Mouse (Mus musculus): ENCODE results near the gene Prr7.

Gene Prr7

GRCm38 (mm10) chr13:55447543-55447943, 16.5 kb upstream of the Prr7 start:
- in situ Hi-C loops (cut with MboI, MseI): loop anchor here in 1 of 2 experiments (10.0 kb wide), 1 partner anchor 753 kb away; the partner anchor contains the start of gene Rnf44

GRCm38 (mm10) chr13:55448131-55448530, 15.9 kb upstream of the Prr7 start:
- in situ Hi-C loops (cut with MboI, MseI): loop anchor here in 1 of 2 experiments (10.0 kb wide), 1 partner anchor 753 kb away; the partner anchor contains the start of gene Rnf44

GRCm38 (mm10) chr13:55449205-55449604, 14.9 kb upstream of the Prr7 start:
- in situ Hi-C loops (cut with MboI, MseI): loop anchor here in 1 of 2 experiments (10.0 kb wide), 1 partner anchor 754 kb away; the partner anchor contains the start of gene Rnf44

GRCm38 (mm10) chr13:55449679-55450441, 14.2 kb upstream of the Prr7 start:
- in situ Hi-C loops (cut with MboI, MseI): loop anchor here in 1 of 2 experiments (10.0 kb wide), 1 partner anchor 755 kb away; the partner anchor contains the start of gene Rnf44

- in situ Hi-C loops (cut with MboI, MseI): no loop called here
Observed at GRCm38 (mm10) chr13:55450511-55450980, 13.5 kb upstream of the Prr7 start.

- in situ Hi-C loops (cut with MboI, MseI): no loop called here
Observed at GRCm38 (mm10) chr13:55451296-55451695, 12.8 kb upstream of the Prr7 start.

GRCm38 (mm10) chr13:55451785-55452549, 12.1 kb upstream of the Prr7 start:
- in situ Hi-C loops (cut with MboI, MseI): no loop called here

GRCm38 (mm10) chr13:55462965-55463364, 1.1 kb upstream of the Prr7 start:
- in situ Hi-C loops (cut with MboI, MseI): no loop called here

- in situ Hi-C loops (cut with MboI, MseI): no loop called here
Observed at GRCm38 (mm10) chr13:55463399-55464026, 554 bp upstream of the Prr7 start.

GRCm38 (mm10) chr13:55465184-55465583, 1.1 kb downstream of the Prr7 start:
- in situ Hi-C loops (cut with MboI, MseI): no loop called here

GRCm38 (mm10) chr13:55465830-55466440, 1.9 kb downstream of the Prr7 start:
- in situ Hi-C loops (cut with MboI, MseI): no loop called here

GRCm38 (mm10) chr13:55468851-55469560, 4.9 kb downstream of the Prr7 start:
- in situ Hi-C loops (cut with MboI, MseI): no loop called here

- in situ Hi-C loops (cut with MboI, MseI): no loop called here
Observed at GRCm38 (mm10) chr13:55470372-55470771, 6.3 kb downstream of the Prr7 start.

- in situ Hi-C loops (cut with MboI, MseI): no loop called here
Observed at GRCm38 (mm10) chr13:55471156-55471818, 7.2 kb downstream of the Prr7 start.

GRCm38 (mm10) chr13:55471819-55472131, 7.7 kb downstream of the Prr7 start:
- in situ Hi-C loops (cut with MboI, MseI): no loop called here

GRCm38 (mm10) chr13:55472132-55473022, 8.3 kb downstream of the Prr7 start:
- in situ Hi-C loops (cut with MboI, MseI): no loop called here

GRCm38 (mm10) chr13:55473076-55473831, 9.2 kb downstream of the Prr7 start:
- in situ Hi-C loops (cut with MboI, MseI): no loop called here

GRCm38 (mm10) chr13:55473961-55474360, 9.9 kb downstream of the Prr7 start:
- in situ Hi-C loops (cut with MboI, MseI): no loop called here

Measured in T-helper 17 cell (primary cell).